ENCODE assay signal across 9 mouse cellular contexts in genomic region chr9:44343290-44343689, GRCm38 (mm10). TPM values are rescaled to one million over a fixed set of nuclear protein-coding genes. Genes with fewer than 3 reads are reported as not detected.
A peak's percentile ranks its signal among the peaks of the same experiment; 100 is the strongest.
DNase-seq lines count a peak whose midpoint lies in the region; ATAC-seq and TF ChIP-seq lines count a peak whose summit lies in the region.
"Had no signal": no experiment of that assay in that cellular context is flagged by ENCODE, and none has a peak within 500 bp of the region (broad histone marks: within the 10 kb centered on the region; RNA-seq: fewer than 3 reads in every experiment).

No protein-coding gene starts in this region.

- H3K9ac ChIP-seq in limb, embryonic 15.5 days, result peak overlapping the region; percentile 42

- no peak for TF ChIP-seq POLR2A in bone marrow macrophage, adult 2 months (IDR thresholded peaks at IDR 0.05; ENCODE audit: borderline replicate concordance, low read depth, low read length)
- no peak for TF ChIP-seq POLR2A in spleen, adult 2 months (IDR thresholded peaks at IDR 0.05; ENCODE audit: low read depth, low read length)

- H3K4me2 ChIP-seq in limb, embryonic 15.5 days, result peak overlapping the region; percentile 57

- DNase-seq in heart, adult 11 months, result peak; percentile 96
- DNase-seq in heart, postnatal 25 days (ENCODE audit: low spot score), result no peak
- peak; percentile 48 to 62 for DNase-seq in heart, adult 9 months (ENCODE audit: low spot score in 2 of 2)
- no peak for DNase-seq in spleen, adult 2 months (ENCODE audit: low read depth in 1 of 2, low spot score in 2 of 2)
- no peak for DNase-seq in right cerebral cortex, postnatal 14 days
- no peak for DNase-seq in layer of hippocampus, adult 11-12 months (ENCODE audit: low spot score)

- no peak for ATAC-seq in limb, embryonic 15.5 days (ENCODE audit: insufficient number of reproducible peaks, low FRiP score, low TSS enrichment, low read depth)

- WGBS in limb, embryonic 15.5 days, result 2% methylated on average over 6 of the region's 6 CpGs
- WGBS in spleen, adult 2 months, result 12% methylated on average over 6 of the region's 6 CpGs

- no peaks in the 10 kb centered on the region for H3K9me3 ChIP-seq in limb, embryonic 15.5 days

- no peaks in the 10 kb centered on the region for H3K27me3 ChIP-seq in limb, embryonic 15.5 days
- no peaks in the 10 kb centered on the region for H3K27me3 ChIP-seq in spleen, adult 2 months (ENCODE audit: control insufficient read depth, insufficient read depth, low read length)
- H3K27me3 ChIP-seq: Patski had no signal

- H3K4me3 ChIP-seq in bone marrow macrophage, adult 2 months (ENCODE audit: insufficient read depth, low read length), result peak overlapping the region; percentile 98
- H3K4me3 ChIP-seq in limb, embryonic 15.5 days, result peak overlapping the region; percentile 91
- peak overlapping the region; percentile 59 for H3K4me3 ChIP-seq in spleen, adult 2 months (ENCODE audit: extremely low read depth, insufficient read depth, insufficient read length)

- no peak for TF ChIP-seq CTCF in bone marrow macrophage, adult 2 months (IDR thresholded peaks at IDR 0.05; ENCODE audit: low read depth, low read length)
- no peak for TF ChIP-seq CTCF in spleen, adult 2 months (IDR thresholded peaks at IDR 0.05; ENCODE audit: extremely low read depth, insufficient read depth, insufficient read length, insufficient replicate concordance)

- peaks cover 10% of the 10 kb centered on the region for H3K4me1 ChIP-seq in bone marrow macrophage, adult 2 months (ENCODE audit: control insufficient read depth, insufficient read depth, low read length)
- H3K4me1 ChIP-seq in limb, embryonic 15.5 days, result peaks cover 14% of the 10 kb centered on the region
- H3K4me1 ChIP-seq in spleen, adult 2 months (ENCODE audit: control insufficient read depth, insufficient read depth, insufficient read length), result peaks cover 5% of the 10 kb centered on the region; the same call in 1 of the 2 replicates

- peak overlapping the region; percentile 25 for H3K27ac ChIP-seq in bone marrow macrophage, adult 2 months (ENCODE audit: insufficient read depth, low read depth, low read length)
- peak overlapping the region; percentile 98 for H3K27ac ChIP-seq in limb, embryonic 15.5 days
- peak overlapping the region; percentile 31; the same call in 1 of the 2 replicates for H3K27ac ChIP-seq in spleen, adult 2 months (ENCODE audit: insufficient read depth, low read length)

- intact Hi-C loops in heart, postnatal 25 days (cut with DNase I), result no loop called here

- H3K36me3 ChIP-seq in limb, embryonic 15.5 days, result peaks cover 43% of the 10 kb centered on the region
- H3K36me3 ChIP-seq in spleen, adult 2 months (ENCODE audit: control insufficient read depth, insufficient read depth, low read length), result peaks cover 14% of the 10 kb centered on the region

RNA-seq across cellular contexts. Expression of gene Hmbs, which starts 0.7 kb away (rescaled TPM):
- total RNA-seq in heart, postnatal 25 days (2021), result 10 to 100 TPM; 46.3 to 47.0 TPM
- polyA plus RNA-seq in bone marrow macrophage, adult 2 months (2012; ENCODE audit: insufficient read depth, insufficient read length, missing spikeins), result 22.4 and 25.8 TPM in 2 replicates
- 88.7 and 95.1 TPM in 2 replicates for polyA plus RNA-seq in limb, embryonic 15.5 days (2015; fragmentation: Nextera tagmentation; extraction: Ambion mirVana)
- 121 and 147 TPM in 2 replicates for polyA plus RNA-seq in spleen, adult 2 months (2012; rRNA removed)

RNA-seq across cellular contexts. Expression of gene H2afx, which starts 8.8 kb away (rescaled TPM):
- 10 to 100 TPM; 14.6 to 15.6 TPM for total RNA-seq in heart, postnatal 25 days (2021)
- polyA plus RNA-seq in bone marrow macrophage, adult 2 months (2012; ENCODE audit: insufficient read depth, insufficient read length, missing spikeins), result 43.6 and 57.0 TPM in 2 replicates
- polyA plus RNA-seq in limb, embryonic 15.5 days (2015; fragmentation: Nextera tagmentation; extraction: Ambion mirVana), result 252 and 254 TPM in 2 replicates
- polyA plus RNA-seq in spleen, adult 2 months (2012; rRNA removed), result 117 and 258 TPM in 2 replicates

RNA-seq across cellular contexts. Expression of gene Dpagt1, which starts 17.5 kb away (rescaled TPM):
- total RNA-seq in heart, postnatal 25 days (2021), result 10 to 100 TPM; 18.6 to 19.6 TPM
- 44.7 and 49.6 TPM in 2 replicates for polyA plus RNA-seq in bone marrow macrophage, adult 2 months (2012; ENCODE audit: insufficient read depth, insufficient read length, missing spikeins)
- 37.7 and 38.0 TPM in 2 replicates for polyA plus RNA-seq in limb, embryonic 15.5 days (2015; fragmentation: Nextera tagmentation; extraction: Ambion mirVana)
- polyA plus RNA-seq in spleen, adult 2 months (2012; rRNA removed), result 24.0 and 25.2 TPM in 2 replicates

RNA-seq across cellular contexts. Expression of gene Vps11, which starts 18.2 kb away (rescaled TPM):
- 10 to 100 TPM; 14.3 to 14.8 TPM for total RNA-seq in heart, postnatal 25 days (2021)
- polyA plus RNA-seq in bone marrow macrophage, adult 2 months (2012; ENCODE audit: insufficient read depth, insufficient read length, missing spikeins), result 41.3 and 44.7 TPM in 2 replicates
- polyA plus RNA-seq in limb, embryonic 15.5 days (2015; fragmentation: Nextera tagmentation; extraction: Ambion mirVana), result 29.6 and 30.7 TPM in 2 replicates
- 23.7 and 25.6 TPM in 2 replicates for polyA plus RNA-seq in spleen, adult 2 months (2012; rRNA removed)

RNA-seq across cellular contexts. Expression of gene C2cd2l, which starts 23.2 kb away (rescaled TPM):
- 10 to 100 TPM; 11.7 to 13.9 TPM for total RNA-seq in heart, postnatal 25 days (2021)
- 19.9 and 24.0 TPM in 2 replicates for polyA plus RNA-seq in bone marrow macrophage, adult 2 months (2012; ENCODE audit: insufficient read depth, insufficient read length, missing spikeins)
- polyA plus RNA-seq in limb, embryonic 15.5 days (2015; fragmentation: Nextera tagmentation; extraction: Ambion mirVana), result 6.9 and 7.1 TPM in 2 replicates
- 28.0 and 38.5 TPM in 2 replicates for polyA plus RNA-seq in spleen, adult 2 months (2012; rRNA removed)

Comparison
In these comparisons a context has a peak if more than half of its experiments do, and no peak if none do; other contexts are left out.
1. DNase-seq: peak in heart, adult 11 months (single experiment) and heart, adult 9 months (2 of 2); none in heart, postnatal 25 days (single experiment), spleen, adult 2 months (0 of 2), right cerebral cortex, postnatal 14 days (single experiment) and layer of hippocampus, adult 11-12 months (single experiment).
2. H3K27ac ChIP-seq: peak in every context shown above with its lines; median percentile 98 in limb, embryonic 15.5 days; 31 in spleen, adult 2 months; 25 in bone marrow macrophage, adult 2 months.
3. Peak in every context shown above with its lines, with median percentiles within 50 percentile points of each other: H3K4me3 ChIP-seq.